Mouse (Mus musculus) lung, postnatal 36 days (tissue): Measurements from ENCODE around the gene Masp1.

Source experiments
- DNase-seq: peaks from one replicate; pipeline ENCODE4 v3.0.0; 2022; ENCODE audit warnings: mixed read lengths

Gene Masp1

DNA sequence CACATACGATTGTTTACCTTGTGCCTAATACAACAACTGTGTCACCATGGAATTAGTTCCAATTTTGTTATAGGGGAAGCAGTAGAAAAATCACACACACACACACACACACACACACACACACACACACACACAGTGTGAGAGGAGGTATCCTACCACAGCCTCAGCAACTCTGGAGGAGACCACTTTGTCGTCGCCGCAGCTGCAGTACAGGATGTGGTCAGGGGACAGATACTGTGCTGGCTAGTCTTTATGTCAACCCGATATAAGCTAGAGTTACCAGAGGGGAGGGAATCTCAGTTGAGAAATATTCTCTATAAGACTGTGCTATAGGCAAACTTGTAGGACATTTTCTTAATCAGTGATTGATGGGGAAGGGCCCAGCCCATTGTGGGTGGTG is 63.3 kb downstream of the Masp1 start:
- DNase-seq, result no peak

DNA sequence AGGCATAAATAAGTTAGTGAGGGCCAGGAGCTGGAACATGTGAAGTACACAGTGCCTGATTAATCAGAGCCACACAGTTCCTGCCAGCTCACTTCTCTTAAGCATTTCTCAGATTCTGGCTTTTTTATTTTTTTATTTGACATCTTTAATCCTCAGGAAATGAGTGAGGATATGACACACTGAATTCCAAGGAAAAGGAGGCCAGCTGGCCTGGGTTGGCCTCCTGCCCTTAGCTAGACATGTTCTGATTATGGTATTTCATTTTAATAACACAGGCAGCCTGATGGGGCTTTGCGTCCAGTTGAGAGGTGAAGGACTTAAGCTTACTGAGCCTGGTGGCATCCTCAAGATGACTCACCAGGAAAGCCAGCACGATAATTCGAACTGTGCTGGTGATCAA is 64.1 kb downstream of the Masp1 start:
- DNase-seq, result peak; percentile 60

DNA sequence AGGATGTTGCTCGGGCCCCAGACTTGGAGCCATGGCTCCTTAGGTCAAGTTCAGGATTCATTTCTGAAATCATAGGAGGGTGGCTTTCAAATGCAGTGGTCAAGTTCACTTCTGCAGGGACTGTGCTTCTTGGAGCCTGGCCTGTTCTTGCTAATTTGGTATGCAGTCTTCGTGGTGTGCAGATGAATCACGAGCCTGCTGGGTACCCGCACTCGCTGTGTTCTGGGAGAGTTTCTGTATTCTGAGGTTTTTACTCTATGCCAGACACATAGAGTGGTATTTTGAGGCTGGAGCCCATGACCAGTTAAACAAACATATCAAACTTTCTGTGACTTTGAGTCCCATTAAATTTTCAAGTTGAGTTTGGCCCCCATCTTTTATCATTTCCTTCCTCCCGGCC is 66.2 kb downstream of the Masp1 start:
- DNase-seq, result no peak

DNA sequence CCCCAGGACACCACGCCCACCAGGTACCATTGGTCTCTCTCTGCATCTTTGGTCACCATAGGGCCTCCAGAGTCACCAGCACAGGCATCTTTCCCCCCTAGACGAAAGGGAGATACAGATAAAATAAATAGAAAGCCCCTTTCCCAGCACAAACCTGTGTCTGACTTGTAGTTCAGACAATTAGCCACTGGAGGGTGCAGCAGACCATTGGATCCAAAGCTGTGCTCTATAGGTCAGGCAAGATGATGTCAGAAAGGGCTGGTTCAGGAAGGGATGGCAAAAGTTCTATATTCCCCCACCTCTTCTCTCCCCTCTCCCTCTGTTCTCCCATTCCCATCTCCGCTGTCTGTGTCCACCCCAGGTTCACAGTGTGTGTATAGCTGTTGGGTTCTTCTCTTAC is 68.1 kb downstream of the Masp1 start:
- DNase-seq, result peak; percentile 68

DNA sequence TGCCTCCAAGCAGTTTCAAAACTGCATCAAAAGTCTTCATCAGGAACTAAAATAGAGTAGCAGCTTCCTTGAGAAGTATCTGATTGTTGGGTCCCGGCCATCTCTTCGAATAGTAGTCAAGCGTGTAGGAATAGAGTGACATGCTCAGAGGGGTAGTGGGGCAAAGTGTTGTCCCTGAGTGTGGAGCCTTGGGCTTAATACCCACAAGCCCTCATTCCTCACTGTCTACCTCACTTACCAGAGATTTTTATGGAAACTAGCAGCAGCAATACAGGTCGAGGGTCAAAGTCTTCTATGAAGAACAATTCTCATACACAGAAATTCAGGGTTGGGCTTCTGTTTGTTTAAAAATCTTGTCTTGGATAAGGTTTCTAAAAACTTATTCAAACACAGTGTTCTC is 69.8 kb downstream of the Masp1 start:
- DNase-seq, result no peak

DNA sequence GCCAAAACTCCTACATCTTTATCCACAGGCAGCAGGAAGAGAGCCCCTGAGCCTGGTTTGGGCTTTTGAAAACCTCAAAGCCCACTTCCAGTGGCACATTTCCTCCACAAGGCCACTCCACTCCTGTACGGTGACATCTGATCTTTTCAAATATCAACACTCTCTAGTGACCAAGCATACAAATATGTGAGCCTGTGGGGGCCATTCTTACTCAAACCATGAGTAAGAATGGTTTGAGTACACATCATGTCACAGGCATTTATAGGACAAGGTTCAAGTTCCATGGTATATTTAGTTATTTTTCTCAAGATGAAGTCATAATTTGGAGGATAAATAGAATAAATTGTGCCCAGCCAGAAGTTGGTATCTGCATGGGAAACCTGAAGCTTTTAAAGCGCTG is 70.7 kb downstream of the Masp1 start:
- no peak for DNase-seq

DNA sequence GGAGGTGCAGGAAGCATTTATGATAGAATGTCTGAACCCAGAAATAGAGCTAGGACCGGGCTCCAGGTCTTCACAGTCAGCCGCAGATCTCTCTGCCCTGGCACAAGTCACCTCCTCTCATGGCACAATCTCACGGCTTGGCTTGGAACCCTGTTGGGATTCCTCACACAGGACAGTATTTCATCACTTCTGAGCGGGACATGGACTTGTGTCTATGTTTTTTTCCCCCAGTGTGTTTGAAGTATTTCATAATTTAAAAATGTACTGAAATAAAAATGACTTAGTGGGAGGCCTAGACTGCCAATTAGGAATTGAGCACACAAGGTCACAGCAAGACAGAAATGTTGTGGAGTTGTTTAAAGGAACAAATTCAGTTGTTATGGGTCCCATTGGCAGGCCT is 76.4 kb downstream of the Masp1 start:
- peak; percentile 63 for DNase-seq

DNA sequence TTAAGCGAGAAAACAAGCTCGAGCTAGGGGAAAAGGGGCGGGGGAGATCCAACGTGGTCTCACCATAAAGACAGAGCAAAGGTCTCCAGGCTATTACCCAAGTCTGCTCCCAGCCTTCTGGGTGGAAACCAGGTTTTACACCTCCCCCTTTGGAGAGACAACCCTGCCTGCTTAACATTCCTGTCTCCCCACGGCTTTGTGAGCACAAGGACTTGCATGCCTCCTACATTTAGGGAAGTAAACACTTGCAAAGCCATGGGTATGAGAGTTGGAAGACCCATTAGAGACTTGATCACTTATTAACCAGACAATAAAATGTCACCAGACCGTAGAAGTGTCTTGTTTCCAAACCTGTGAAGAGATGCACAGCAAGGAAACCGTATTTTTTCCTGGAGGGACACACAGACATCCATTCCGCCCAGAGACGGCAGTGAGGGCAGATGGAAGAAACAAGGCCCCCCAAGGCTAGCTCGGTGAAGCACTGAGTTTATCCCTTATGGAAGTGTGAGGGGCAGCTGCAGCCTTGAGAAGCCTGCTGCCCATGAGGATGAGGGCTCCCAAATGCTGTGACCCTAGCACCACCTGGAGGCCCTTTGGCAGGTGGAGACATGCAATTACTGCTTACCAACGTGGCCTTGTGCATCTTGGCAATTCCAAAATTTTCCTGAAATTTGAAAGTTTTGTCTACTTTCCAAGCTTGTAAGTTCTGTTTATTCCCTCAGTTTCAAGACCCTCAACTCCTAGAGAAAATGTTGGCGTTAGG is 83.0 kb downstream of the Masp1 start:
- peak; percentile 12 for DNase-seq

DNA sequence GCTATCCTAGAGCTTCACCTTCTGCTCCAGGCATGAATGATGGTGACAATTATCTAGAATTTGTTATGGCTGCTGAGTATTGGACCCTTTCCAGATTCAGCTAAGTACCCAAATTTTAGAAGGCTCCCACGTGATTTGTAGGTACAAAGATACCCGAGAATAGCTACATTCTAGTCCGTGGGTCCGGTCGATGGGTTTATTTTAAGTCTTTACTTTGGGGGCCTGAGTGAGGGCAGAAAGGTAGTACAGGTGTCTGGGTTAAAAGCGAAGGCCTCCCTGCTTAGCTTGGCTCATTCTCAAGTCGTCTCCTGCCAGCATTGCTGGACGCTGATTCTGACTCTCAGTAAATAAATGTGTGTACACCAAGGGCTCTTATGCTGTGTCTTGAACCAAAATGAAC is 90.6 kb downstream of the Masp1 start:
- DNase-seq, result no peak

DNA sequence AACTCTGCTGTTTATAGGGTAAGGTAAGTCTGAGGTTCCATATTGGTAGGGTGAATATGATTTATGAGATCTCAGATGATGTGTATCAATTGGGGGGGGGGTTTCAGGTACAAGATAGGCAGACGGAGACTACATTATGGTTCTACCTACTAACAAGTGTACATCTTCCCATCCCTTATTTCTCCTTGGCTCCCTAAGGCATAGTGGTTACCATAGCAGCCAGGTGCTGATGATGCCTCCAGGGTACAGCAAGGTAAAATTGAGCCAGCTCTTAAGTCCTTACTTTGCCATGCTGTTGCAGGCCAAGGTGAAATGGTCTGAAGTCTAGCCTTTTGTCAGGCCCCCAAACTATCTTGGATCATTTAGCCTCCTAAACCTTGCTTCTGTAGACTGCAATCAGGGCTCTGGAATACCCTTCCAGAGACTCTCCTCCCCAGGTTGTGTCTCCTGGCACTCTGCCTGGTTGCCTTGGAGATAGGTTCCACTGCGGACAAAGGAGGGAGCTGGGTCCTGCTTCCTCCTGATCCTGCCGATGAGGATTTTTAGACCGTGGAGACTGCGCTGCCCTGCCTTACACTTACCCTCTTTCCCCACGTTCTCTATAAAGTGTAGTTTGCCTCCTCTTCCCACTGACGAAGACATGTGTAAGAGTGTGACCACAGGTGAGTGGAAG is 91.8 kb downstream of the Masp1 start, which contains the start of gene Rtp1:
Gene Rtp1 (plus strand): TSS at position 487 of the 673 bp plus-strand sequence.
- DNase-seq, result no peak

DNA sequence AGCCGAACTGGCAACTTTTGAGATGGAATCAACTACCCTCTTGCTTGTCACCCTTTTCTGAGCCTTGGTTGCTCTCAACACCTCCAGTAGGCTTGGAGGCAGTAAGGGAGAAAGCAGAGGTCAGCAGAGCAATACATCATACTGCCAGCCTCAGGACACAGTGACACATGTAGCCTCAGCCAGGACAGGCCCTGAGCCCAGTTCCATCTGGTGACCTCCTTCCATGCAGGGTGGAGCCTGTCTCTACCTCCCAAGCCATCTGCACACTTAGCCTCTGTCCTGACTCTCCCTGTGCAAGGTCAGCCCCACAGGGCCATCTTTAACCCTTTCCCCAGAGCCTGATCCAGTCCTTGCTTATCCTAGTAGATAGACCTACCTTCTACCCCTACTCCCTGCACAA is 92.9 kb downstream of the Masp1 start:
- DNase-seq, result no peak

DNA sequence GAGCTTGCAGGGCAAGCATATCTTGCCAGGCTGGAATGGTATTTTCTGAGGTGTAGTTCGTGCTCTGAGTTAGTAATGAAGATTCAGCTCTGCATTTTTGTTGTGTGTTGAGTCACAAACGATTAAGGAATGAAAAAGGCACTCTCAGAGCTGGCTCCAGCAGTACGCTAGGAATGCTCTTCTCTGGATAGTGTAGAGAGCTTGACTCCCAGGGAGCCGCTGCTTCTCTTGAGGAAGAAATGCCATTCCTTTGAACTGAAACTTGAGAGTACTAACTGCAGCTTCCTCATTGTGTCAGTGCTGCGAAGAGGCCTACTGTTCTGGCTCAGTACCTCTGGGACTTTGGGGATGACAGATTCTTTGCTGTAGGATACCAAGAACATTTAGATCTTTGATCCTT is 96.8 kb downstream of the Masp1 start:
- no peak for DNase-seq

DNA sequence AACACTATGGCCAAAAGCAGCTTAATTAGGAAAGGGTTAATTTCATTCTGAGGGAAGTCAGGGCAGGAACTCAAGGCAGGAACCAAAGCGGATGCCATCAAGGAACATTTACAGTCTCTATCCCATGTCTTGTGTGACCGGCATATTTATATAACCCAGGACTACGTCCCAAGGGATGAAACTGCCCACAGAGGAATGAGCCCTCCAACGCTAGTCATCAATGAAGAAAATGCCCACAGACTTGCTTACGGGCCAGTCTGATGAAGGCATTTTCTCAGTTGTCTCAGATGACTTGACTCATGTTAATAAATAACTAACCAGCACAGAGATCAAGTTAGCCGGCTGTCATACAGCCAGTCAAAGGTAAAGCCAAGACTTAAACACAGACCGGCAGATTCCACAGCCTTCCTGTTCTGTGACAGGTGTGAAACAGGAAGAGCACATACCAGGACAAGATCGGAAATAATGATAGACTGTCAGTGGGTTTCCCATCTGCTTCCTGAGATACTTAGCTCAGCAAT is 101.0 kb downstream of the Masp1 start:
- DNase-seq, result no peak

DNA sequence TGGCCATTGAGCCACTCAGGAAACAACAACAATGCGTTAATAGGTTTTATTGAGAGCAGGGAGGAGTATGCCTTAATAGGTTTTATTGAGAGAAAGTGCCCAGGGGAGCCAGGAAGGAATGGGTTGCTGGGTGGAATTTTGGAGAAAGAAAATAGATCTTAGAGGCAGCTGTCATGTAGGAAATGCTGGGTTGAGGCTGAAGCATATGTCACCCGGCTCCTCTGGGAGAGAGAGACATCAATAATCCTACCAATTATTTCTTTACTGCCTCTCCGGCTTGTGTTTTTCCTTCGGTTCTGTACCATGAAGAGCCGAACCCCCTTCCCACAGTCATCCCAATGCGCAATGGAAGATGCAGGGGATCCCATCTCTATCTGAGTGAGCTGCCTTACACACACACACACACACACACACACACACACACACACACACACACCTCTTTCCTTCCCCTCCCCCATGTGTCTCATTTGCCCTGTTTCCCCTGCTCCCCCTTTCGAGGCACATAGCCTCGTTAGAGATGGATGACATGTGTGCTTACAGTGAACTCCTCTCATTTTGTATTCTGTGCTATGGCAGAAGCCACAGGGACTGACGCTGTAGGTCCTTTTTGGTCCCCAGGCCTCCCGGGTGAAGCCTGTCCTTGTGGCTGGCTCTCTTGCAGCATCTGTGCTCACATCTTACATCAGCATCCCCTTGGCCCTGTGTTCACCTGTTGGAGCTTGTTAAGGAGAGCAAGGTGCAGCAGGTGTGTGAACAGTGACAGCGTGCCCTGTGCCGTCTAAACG is 103.0 kb downstream of the Masp1 start:
- DNase-seq, result no peak

DNA sequence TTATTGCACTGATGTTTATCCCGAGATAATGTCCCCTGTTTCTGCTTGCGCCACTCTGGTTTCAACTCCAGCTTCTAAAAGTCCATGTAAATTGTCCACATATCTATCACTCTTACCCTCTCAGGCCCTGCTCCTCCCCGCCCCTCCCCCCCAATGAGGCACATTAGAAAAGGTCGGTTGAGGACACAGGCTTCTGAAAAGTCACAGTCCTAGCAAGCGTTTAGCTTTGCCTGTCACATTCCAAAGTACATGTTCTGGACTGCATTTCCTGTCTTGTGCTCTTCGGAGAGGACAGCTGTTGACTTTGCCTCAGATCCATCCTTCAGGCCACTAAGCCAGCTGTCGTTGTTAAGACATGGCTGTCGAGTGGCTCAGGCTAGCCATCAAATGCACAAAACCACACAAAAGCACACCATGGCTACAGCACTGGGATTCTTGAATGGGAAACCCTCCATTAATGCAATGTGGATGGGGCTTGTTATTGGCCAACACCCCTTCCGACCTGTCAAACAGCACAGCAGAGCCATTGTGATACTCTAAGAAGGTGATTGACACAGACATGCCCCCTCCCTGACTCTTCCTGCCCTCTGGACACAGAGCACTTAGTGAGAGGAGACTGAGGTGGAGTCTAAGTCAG is 103.8 kb downstream of the Masp1 start:
- peak; percentile 52 for DNase-seq

DNA sequence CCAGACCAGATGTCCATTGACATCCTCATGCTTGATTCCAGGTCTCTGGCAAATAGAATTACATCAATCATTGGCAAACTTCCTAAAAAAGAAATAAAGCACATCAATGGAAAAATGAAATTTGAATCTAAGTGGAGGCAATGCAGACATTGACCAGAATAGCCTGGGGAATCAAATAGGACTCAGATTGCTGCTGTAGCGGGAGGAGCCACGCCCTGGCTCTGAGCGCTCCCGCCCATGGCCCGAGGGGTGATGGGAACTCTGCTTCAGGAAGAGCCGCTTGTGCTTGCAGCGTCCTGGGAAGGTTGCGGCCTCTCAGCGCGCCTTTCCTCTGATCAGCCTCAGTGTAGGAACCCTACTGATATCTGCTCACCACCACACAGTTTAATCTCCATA is 104.4 kb downstream of the Masp1 start:
- DNase-seq, result peak; percentile 55

DNA sequence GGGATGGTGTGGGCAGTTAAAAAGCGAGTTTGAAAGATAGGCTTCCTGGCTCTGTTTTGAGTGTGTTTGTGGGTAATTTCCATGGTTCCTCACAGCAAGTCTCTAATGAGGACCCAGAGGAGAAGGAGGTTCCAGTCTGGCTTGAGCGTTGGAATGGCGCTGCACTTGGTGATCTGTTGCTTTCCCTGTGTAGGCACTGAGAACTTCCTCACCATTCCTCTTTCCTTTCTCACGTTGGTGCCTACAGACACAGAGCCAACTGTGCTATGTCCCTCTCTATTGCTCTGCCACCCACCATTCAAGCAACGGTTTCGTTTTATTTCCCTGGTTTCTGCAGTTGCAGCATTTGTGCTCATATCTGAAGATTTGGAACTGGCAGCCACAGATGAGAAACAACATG is 107.7 kb downstream of the Masp1 start:
- DNase-seq, result no peak

DNA sequence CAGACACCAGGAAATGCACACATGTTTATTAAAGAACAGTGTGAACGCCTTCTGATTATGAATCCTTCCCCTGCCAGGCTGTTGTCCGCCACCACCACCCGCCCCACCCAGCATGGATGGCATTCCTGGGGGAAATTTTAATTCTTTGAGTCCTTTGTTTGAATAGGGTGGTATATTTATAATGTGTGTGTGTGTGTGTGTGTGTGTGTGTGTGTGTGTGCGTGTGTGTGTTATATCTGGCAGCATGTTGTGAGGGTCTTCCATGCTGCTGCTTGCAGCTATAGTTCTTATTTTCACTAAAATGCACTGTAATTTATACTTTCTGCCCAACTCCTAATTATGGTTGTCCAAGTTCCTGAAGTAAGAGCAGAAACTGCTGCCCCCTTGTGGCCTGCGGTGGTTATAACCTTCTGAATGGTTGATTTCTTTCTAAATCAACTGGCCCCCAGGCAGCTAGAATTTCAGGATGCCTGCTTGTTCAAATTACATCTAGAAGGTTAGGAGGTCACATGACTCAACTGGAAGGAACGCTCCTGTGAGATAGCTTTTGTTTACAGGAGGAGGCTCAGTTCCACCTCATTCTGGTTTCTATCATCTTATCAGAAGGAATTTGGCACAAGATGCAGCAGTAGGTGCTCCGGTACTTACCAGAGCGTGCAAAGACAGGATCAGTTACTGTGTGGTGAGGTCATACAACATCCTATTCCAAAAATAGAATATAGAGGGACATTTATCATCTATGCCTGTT is 117.4 kb downstream of the Masp1 start:
- peak; percentile 89 for DNase-seq

DNA sequence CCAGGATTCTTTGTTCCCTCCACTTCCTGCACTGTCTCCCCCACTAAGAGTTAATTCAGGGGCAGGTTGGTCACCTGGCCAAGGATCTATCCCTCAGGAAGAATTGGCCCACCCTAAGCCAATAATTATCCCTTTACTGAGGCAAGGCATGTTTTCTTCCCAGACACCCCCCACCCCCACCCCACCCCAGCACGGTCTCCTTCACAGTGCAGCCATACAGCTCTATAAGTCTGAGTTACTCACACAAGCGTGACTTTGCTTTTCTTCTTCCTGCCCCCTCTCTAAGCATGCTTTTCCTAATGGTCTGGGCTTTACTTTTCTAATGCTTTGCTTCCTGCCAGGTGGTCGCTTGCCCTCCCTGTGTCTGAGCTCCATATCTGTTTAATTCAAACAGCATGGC is 118.7 kb downstream of the Masp1 start:
- no peak for DNase-seq

DNA sequence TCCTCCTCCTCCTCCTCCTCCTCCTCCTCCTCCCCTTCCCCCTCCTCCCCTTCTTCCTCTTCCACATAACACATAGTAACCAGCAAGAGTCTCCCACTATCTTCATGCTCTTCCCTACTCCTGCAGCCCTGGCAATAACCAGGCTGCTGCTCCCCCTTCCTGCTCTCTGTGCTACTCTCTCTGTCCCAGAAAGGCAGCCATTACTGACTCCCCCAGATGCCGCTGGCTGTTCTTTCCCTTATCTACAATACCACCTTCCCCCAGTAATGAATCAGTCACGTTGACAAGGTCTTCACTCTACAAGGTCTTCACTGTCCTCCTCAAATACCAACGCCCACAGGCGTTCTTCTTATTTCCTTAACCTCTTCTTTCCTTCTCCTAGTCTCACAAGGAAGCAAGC is 119.2 kb downstream of the Masp1 start:
- peak; percentile 8 for DNase-seq
